Mouse (Mus musculus) ES-E14 (cell line): ENCODE measurements around the gene Mn1. TPM values are rescaled to one million over a fixed set of nuclear protein-coding genes. Genes with fewer than 3 reads are reported as not detected.

ENCODE experiments used
- DNase-seq: peaks from one replicate; pipeline ENCODE4 v3.0.0-alpha.2; 2013; ENCODE audit warnings: low read depth, low spot score
- H3K27ac ChIP-seq: 2 replicates; pipeline ENCODE4 v1.5.1; 2012; ENCODE audit warnings: low read depth, mild to moderate bottlenecking, low read length, moderate library complexity, mixed read lengths; ENCODE audit not compliant: poor library complexity, insufficient read depth, severe bottlenecking
- H3K36me3 ChIP-seq: 2 replicates; pipeline ENCODE4 v1.6.1; 2012; ENCODE audit warnings: mild to moderate bottlenecking, low read length, moderate library complexity, mixed read lengths; ENCODE audit not compliant: control insufficient read depth, poor library complexity, insufficient read depth, severe bottlenecking
- H3K4me1 ChIP-seq, 2 experiments: fragments of 150-350 bp in 1 of 2; sonication (generic) in 1 of 2; 2 replicates each; pipeline ENCODE4 v1.6.1; 2012; ENCODE audit warnings: low read length in 2 of 2, mild to moderate bottlenecking in 1 of 2, mixed read lengths in 1 of 2; ENCODE audit not compliant: control insufficient read depth in 2 of 2, insufficient read depth in 2 of 2, poor library complexity in 1 of 2
- H3K4me3 ChIP-seq, 2 experiments: fragments of 150-350 bp in 1 of 2; sonication (generic) in 1 of 2; 2 replicates each; pipeline ENCODE4 v1.5.1; 2012; ENCODE audit warnings: low read length in 2 of 2, low read depth in 1 of 2, mild to moderate bottlenecking in 1 of 2, mixed read lengths in 1 of 2; ENCODE audit not compliant: insufficient read depth in 1 of 2, poor library complexity in 1 of 2, severe bottlenecking in 1 of 2
- H3K9ac ChIP-seq: 2 replicates; pipeline ENCODE4 v1.6.1; 2012; ENCODE audit warnings: low read depth, mild to moderate bottlenecking, low read length, mixed read lengths; ENCODE audit not compliant: poor library complexity, insufficient read depth, severe bottlenecking
- H3K9me3 ChIP-seq: fragments of 150-350 bp; sonication (generic); 2 replicates; pipeline ENCODE4 v1.6.1; 2012; ENCODE audit warnings: low read depth, mild to moderate bottlenecking, low read length; ENCODE audit not compliant: control insufficient read depth, insufficient read depth
- CHD2 ChIP-seq: IDR thresholded peaks from 2 replicates; pipeline ENCODE4 v1.6.1; 2014; ENCODE audit warnings: mild to moderate bottlenecking, low read depth, low read length, inconsistent platforms
- HCFC1 ChIP-seq: IDR thresholded peaks from 2 replicates; pipeline ENCODE4 v1.6.1; 2012; ENCODE audit warnings: low read length, inconsistent platforms, borderline replicate concordance; ENCODE audit not compliant: insufficient read depth
- MAFK ChIP-seq: IDR thresholded peaks from 2 replicates; pipeline ENCODE4 v1.6.1; 2014; ENCODE audit warnings: mild to moderate bottlenecking, low read depth, low read length, inconsistent platforms; ENCODE audit not compliant: insufficient read depth
- ZC3H11A ChIP-seq: IDR thresholded peaks from 2 replicates; pipeline ENCODE4 v1.6.1; 2012; ENCODE audit warnings: low read depth, mild to moderate bottlenecking, inconsistent platforms, low read length, borderline replicate concordance
- ZNF384 ChIP-seq: IDR thresholded peaks from 2 replicates; pipeline ENCODE4 v1.6.1; 2012; ENCODE audit warnings: low read depth, low read length, inconsistent platforms
- in situ Hi-C, 2 experiments: fragments of 600-800 bp; cut with MboI; formaldehyde crosslinking; loops; one replicate each; pipeline ENCODE4 v1.15.1; 2025; ENCODE audit warnings: low sequenced_read_pairs in 2 of 2, inconsistent platforms in 1 of 2; ENCODE audit not compliant: unreplicated experiment in 2 of 2
- total RNA-seq: library from RNA; depleted of rRNA; stranded (reverse); fragments of 300-350 nt; gene quantifications from 2 replicates; pipeline ENCODE4 v1.2.3, GENCODE M21; 2012; rRNA removed

Gene Mn1
- total RNA-seq, 1 experiment: 1.9 TPM

GRCm38 (mm10) chr5:111501691-111502441 lies 84.7 kb downstream of the Mn1 start:
- no peak overlapping the region for H3K4me3 ChIP-seq
- H3K9ac ChIP-seq: no peak overlapping the region
- in situ Hi-C loops: no loop called here
- no peak overlapping the region for H3K27ac ChIP-seq
- TF ChIP-seq MAFK (no peak), CHD2 (no peak), HCFC1 (no peak), ZC3H11A (no peak), ZNF384 (no peak)
- no peaks in the 10 kb centered on the region for H3K36me3 ChIP-seq
- no peaks in the 10 kb centered on the region for H3K9me3 ChIP-seq
- peaks cover 0 to 6% of the 10 kb centered on the region in 2 experiments; a peak in 1 of 4 replicates for H3K4me1 ChIP-seq
- no peak for DNase-seq

- Histone ChIP-seq H3K4me3 (no peak overlapping the region), H3K27ac (no peak overlapping the region), H3K9me3 (no peaks in the 10 kb centered on the region), H3K9ac (no peak overlapping the region), H3K4me1 (peaks cover 4 to 22% of the 10 kb centered on the region in 2 experiments; a peak in 3 of 4 replicates), H3K36me3 (no peaks in the 10 kb centered on the region)
- DNase-seq: no peak
- in situ Hi-C loops: no loop called here
- TF ChIP-seq ZNF384 (no peak), MAFK (no peak), CHD2 (no peak), HCFC1 (no peak), ZC3H11A (no peak)
Measured at GRCm38 (mm10) chr5:111505241-111505640, 88.1 kb downstream of the Mn1 start.

- Histone ChIP-seq H3K9me3 (no peaks in the 10 kb centered on the region), H3K4me3 (no peak overlapping the region), H3K27ac (no peak overlapping the region), H3K36me3 (no peaks in the 10 kb centered on the region), H3K4me1 (peaks cover 5 to 27% of the 10 kb centered on the region in 2 experiments; a peak in 3 of 4 replicates), H3K9ac (no peak overlapping the region)
- no peak for DNase-seq
- no peak for TF ChIP-seq ZNF384
- no peak for TF ChIP-seq CHD2
- TF ChIP-seq ZC3H11A: no peak
- no peak for TF ChIP-seq MAFK
- no peak for TF ChIP-seq HCFC1
- in situ Hi-C loops: no loop called here
Measured at GRCm38 (mm10) chr5:111505824-111506223, 88.7 kb downstream of the Mn1 start.

- peaks cover 5 to 29% of the 10 kb centered on the region in 2 experiments; a peak in 3 of 4 replicates for H3K4me1 ChIP-seq
- DNase-seq: no peak
- in situ Hi-C loops: no loop called here
- H3K27ac ChIP-seq: no peak overlapping the region
- no peak overlapping the region for H3K9ac ChIP-seq
- H3K9me3 ChIP-seq: no peaks in the 10 kb centered on the region
- no peak for TF ChIP-seq ZNF384
- TF ChIP-seq ZC3H11A: no peak
- no peak for TF ChIP-seq HCFC1
- no peak for TF ChIP-seq CHD2
- TF ChIP-seq MAFK: no peak
- no peak overlapping the region for H3K4me3 ChIP-seq
- H3K36me3 ChIP-seq: no peaks in the 10 kb centered on the region
Measured at GRCm38 (mm10) chr5:111506410-111506809, 89.2 kb downstream of the Mn1 start.

Other genes starting within 250 kb of the Mn1 start
- gene Pitpnb, start 86.6 kb upstream of the Mn1 start, total RNA-seq: 19.1 and 24.3 TPM in 2 replicates